Mouse (Mus musculus): ENCODE results near the gene C130050O18Rik. TPM values are rescaled to one million over a fixed set of nuclear protein-coding genes. Genes with fewer than 3 reads are reported as not detected.

Gene C130050O18Rik
- total RNA-seq, 2 experiments from 2014 or later, result not detected

- no peak for ATAC-seq (replicated peaks; ENCODE audit: low FRiP score, low TSS enrichment, poor library complexity, severe bottlenecking)
Measured at GRCm38 (mm10) chr5:139393197-139393588, 11.9 kb upstream of the C130050O18Rik start.

- peak; percentile 26 for ATAC-seq (replicated peaks; ENCODE audit: low FRiP score, low TSS enrichment, poor library complexity, severe bottlenecking)
Measured at GRCm38 (mm10) chr5:139394399-139394798, 10.7 kb upstream of the C130050O18Rik start.

GRCm38 (mm10) chr5:139395528-139395927 lies 9.6 kb upstream of the C130050O18Rik start:
- ATAC-seq (replicated peaks; ENCODE audit: low FRiP score, low TSS enrichment, poor library complexity, severe bottlenecking), result no peak

GRCm38 (mm10) chr5:139397359-139397916 lies 7.6 kb upstream of the C130050O18Rik start:
- ATAC-seq (replicated peaks; ENCODE audit: low FRiP score, low TSS enrichment, poor library complexity, severe bottlenecking), result no peak

- ATAC-seq (replicated peaks; ENCODE audit: low FRiP score, low TSS enrichment, poor library complexity, severe bottlenecking), result peak; percentile 87
Measured at GRCm38 (mm10) chr5:139397959-139398753, 6.9 kb upstream of the C130050O18Rik start.

- peak; percentile 1; the same call in 1 of the 2 replicates for ATAC-seq (replicated peaks; ENCODE audit: low FRiP score, low TSS enrichment, poor library complexity, severe bottlenecking)
Measured at GRCm38 (mm10) chr5:139398786-139399185, 6.3 kb upstream of the C130050O18Rik start.

GRCm38 (mm10) chr5:139399991-139400390 lies 5.1 kb upstream of the C130050O18Rik start:
- ATAC-seq (replicated peaks; ENCODE audit: low FRiP score, low TSS enrichment, poor library complexity, severe bottlenecking), result no peak

- ATAC-seq (replicated peaks; ENCODE audit: low FRiP score, low TSS enrichment, poor library complexity, severe bottlenecking), result no peak
Measured at GRCm38 (mm10) chr5:139402106-139402505, 3.0 kb upstream of the C130050O18Rik start.

- no peak for ATAC-seq (replicated peaks; ENCODE audit: low FRiP score, low TSS enrichment, poor library complexity, severe bottlenecking)
Measured at GRCm38 (mm10) chr5:139403692-139404260, 1.3 kb upstream of the C130050O18Rik start.

- no peak for ATAC-seq (replicated peaks; ENCODE audit: low FRiP score, low TSS enrichment, poor library complexity, severe bottlenecking)
Measured at GRCm38 (mm10) chr5:139405478-139405877, 398 bp downstream of the C130050O18Rik start.

- no peak for ATAC-seq (replicated peaks; ENCODE audit: low FRiP score, low TSS enrichment, poor library complexity, severe bottlenecking)
Measured at GRCm38 (mm10) chr5:139405953-139406352, 873 bp downstream of the C130050O18Rik start.

- no peak for ATAC-seq (replicated peaks; ENCODE audit: low FRiP score, low TSS enrichment, poor library complexity, severe bottlenecking)
Measured at GRCm38 (mm10) chr5:139407121-139407885, 2.2 kb downstream of the C130050O18Rik start.

- no peak for ATAC-seq (replicated peaks; ENCODE audit: low FRiP score, low TSS enrichment, poor library complexity, severe bottlenecking)
Measured at GRCm38 (mm10) chr5:139408511-139408910, 3.4 kb downstream of the C130050O18Rik start.

GRCm38 (mm10) chr5:139409412-139409811 lies 4.3 kb downstream of the C130050O18Rik start:
- ATAC-seq (replicated peaks; ENCODE audit: low FRiP score, low TSS enrichment, poor library complexity, severe bottlenecking), result no peak

- ATAC-seq (replicated peaks; ENCODE audit: low FRiP score, low TSS enrichment, poor library complexity, severe bottlenecking), result no peak
Measured at GRCm38 (mm10) chr5:139410056-139410455, 5.0 kb downstream of the C130050O18Rik start.

GRCm38 (mm10) chr5:139411117-139411516 lies 6.0 kb downstream of the C130050O18Rik start:
- no peak for ATAC-seq (replicated peaks; ENCODE audit: low FRiP score, low TSS enrichment, poor library complexity, severe bottlenecking)

- no peak for ATAC-seq (replicated peaks; ENCODE audit: low FRiP score, low TSS enrichment, poor library complexity, severe bottlenecking)
Measured at GRCm38 (mm10) chr5:139411665-139412314, 6.7 kb downstream of the C130050O18Rik start.

GRCm38 (mm10) chr5:139413545-139413944 lies 8.5 kb downstream of the C130050O18Rik start:
- ATAC-seq (replicated peaks; ENCODE audit: low FRiP score, low TSS enrichment, poor library complexity, severe bottlenecking), result no peak

- no peak for ATAC-seq (replicated peaks; ENCODE audit: low FRiP score, low TSS enrichment, poor library complexity, severe bottlenecking)
Measured at GRCm38 (mm10) chr5:139415001-139415400, 9.9 kb downstream of the C130050O18Rik start.
